ENCODE assay signal across 11 mouse cellular contexts in the genomic region with DNA sequence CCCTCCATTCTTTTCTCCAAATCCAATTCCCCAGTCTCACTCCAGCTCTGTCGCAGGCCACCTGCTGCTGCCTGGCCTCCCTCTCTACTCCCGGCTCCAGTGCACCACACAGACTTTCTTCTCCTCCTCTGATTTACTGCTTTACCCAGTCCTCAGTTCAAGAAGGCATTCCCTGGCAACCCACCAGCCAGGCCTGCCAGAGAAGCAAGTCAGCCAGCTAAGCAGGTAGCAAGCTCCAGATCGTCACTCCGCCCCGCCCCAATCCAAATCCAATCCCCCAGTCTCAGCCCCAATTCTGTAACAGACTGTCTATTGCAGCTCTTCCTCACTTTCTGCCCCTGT. TPM values are rescaled to one million over a fixed set of nuclear protein-coding genes. Genes with fewer than 3 reads are reported as not detected.
DNase-seq lines count a peak whose midpoint lies in the region; ATAC-seq and TF ChIP-seq lines count a peak whose summit lies in the region.
"Had no signal": no experiment of that assay in that cellular context is flagged by ENCODE, and none has a peak within 500 bp of the region (broad histone marks: within the 10 kb centered on the region; RNA-seq: fewer than 3 reads in every experiment).

No protein-coding gene starts in this region.

- H3K27ac ChIP-seq in kidney, embryonic 16.5 days (ENCODE audit: low read length): 0 out of 2 replicates have a peak overlapping the region, but pooled peaks have one; percentile 11
- H3K27ac ChIP-seq: intestine, embryonic 15.5 days; liver, embryonic 13.5 days had no signal

- no peak overlapping the region for H3K9ac ChIP-seq in kidney, embryonic 16.5 days (replicated peaks; ENCODE audit: low read length)
- H3K9ac ChIP-seq: intestine, embryonic 15.5 days; liver, embryonic 13.5 days had no signal

- H3K9me3 ChIP-seq in kidney, embryonic 16.5 days (ENCODE audit: low read length): no peaks in the 10 kb centered on the region
- H3K9me3 ChIP-seq: intestine, embryonic 15.5 days; liver, embryonic 13.5 days had no signal

- ATAC-seq in cerebellum, adult (ENCODE audit: insufficient number of reproducible peaks, low FRiP score, low TSS enrichment): peak; percentile 67
- peak; percentile 82 for ATAC-seq in kidney, embryonic 16.5 days (ENCODE audit: low FRiP score, low TSS enrichment)
- ATAC-seq: intestine, embryonic 15.5 days had no signal

- no peaks in the 10 kb centered on the region for H3K27me3 ChIP-seq in kidney, embryonic 16.5 days (ENCODE audit: insufficient read depth, low read length)
- H3K27me3 ChIP-seq: intestine, embryonic 15.5 days; liver, embryonic 13.5 days had no signal

- TF ChIP-seq POLR2A in lung, adult 2 months (IDR thresholded peaks at IDR 0.05; ENCODE audit: borderline replicate concordance, extremely low read depth, low read depth, low read length): no peak

- peak overlapping the region; percentile 25 for H3K4me2 ChIP-seq in kidney, embryonic 16.5 days (replicated peaks; ENCODE audit: low read depth, low read length)
- H3K4me2 ChIP-seq: intestine, embryonic 15.5 days; liver, embryonic 13.5 days had no signal

- no peak for TF ChIP-seq CTCF in lung, adult 2 months (IDR thresholded peaks at IDR 0.05; ENCODE audit: insufficient read depth, low read length)

- H3K36me3 ChIP-seq in kidney, embryonic 16.5 days (ENCODE audit: insufficient read depth, low read length): no peaks in the 10 kb centered on the region
- H3K36me3 ChIP-seq: intestine, embryonic 15.5 days; liver, embryonic 13.5 days had no signal

- no peak overlapping the region for H3K4me3 ChIP-seq in lung, adult 2 months (replicated peaks; ENCODE audit: extremely low read depth, low read depth, low read length)
- H3K4me3 ChIP-seq in kidney, embryonic 16.5 days (ENCODE audit: low read length): peak overlapping the region; percentile 13; the same call in 1 of the 2 replicates
- H3K4me3 ChIP-seq: intestine, embryonic 15.5 days; liver, embryonic 13.5 days had no signal

- 67% methylated on average over 5 of the region's 5 CpGs for WGBS in lung, adult 2 months
- WGBS in kidney, embryonic 16.5 days: 48% methylated on average over 5 of the region's 5 CpGs

- no peaks in the 10 kb centered on the region for H3K4me1 ChIP-seq in lung, adult 2 months (ENCODE audit: control insufficient read depth, insufficient read depth, low read length)
- H3K4me1 ChIP-seq in kidney, embryonic 16.5 days (ENCODE audit: insufficient read depth, low read length): peaks cover 6% of the 10 kb centered on the region
- H3K4me1 ChIP-seq: intestine, embryonic 15.5 days; liver, embryonic 13.5 days had no signal

- DNase-seq in lung, adult 18-20 months: peak; percentile 17 to 31
- DNase-seq in lung, adult 2 months: no peak
- DNase-seq in cerebellum, postnatal 14 days: peak; percentile 85 to 86
- no peak for DNase-seq in layer of hippocampus, postnatal 36 days
- no peak for DNase-seq in frontal cortex, postnatal 14 days (ENCODE audit: low spot score in 2 of 2)
- no peak for DNase-seq in right cerebral cortex, adult 18-20 months
- DNase-seq: liver, embryonic 13.5 days; thymus, postnatal 4 days had no signal

RNA-seq across cellular contexts. Expression of a gene that starts 23.2 kb away (rescaled TPM):
- polyA plus RNA-seq in lung, adult 2 months (2012; rRNA removed): 14.5 and 19.4 TPM in 2 replicates
- polyA plus RNA-seq in kidney, embryonic 16.5 days (2015; fragmentation: Nextera tagmentation; extraction: Ambion mirVana): 79.1 and 81.9 TPM in 2 replicates
- total RNA-seq in layer of hippocampus, postnatal 36 days (2021): 100 to 1,000 TPM; 215 to 216 TPM

Comparison
In these comparisons a context has a peak if more than half of its experiments do, and no peak if none do; other contexts are left out.
1. DNase-seq: peak in lung, adult 18-20 months (2 of 2) and cerebellum, postnatal 14 days (2 of 2); none in lung, adult 2 months (single experiment), layer of hippocampus, postnatal 36 days (0 of 2), frontal cortex, postnatal 14 days (0 of 2) and right cerebral cortex, adult 18-20 months (single experiment).